Mouse (Mus musculus) liver, embryonic 11.5 days (tissue): Measurements from ENCODE around the gene Clstn2. TPM values are rescaled to one million over a fixed set of nuclear protein-coding genes. Genes with fewer than 3 reads are reported as not detected.
A peak's percentile ranks its signal among the peaks of the same experiment; 100 is the strongest.

Experiments used
- ATAC-seq: fragments of 200-750 bp; cut with Nextera tagmentation; replicated peaks from 2 replicates; pipeline ENCODE4 v1.8.0; 2017; ENCODE audit warnings: moderate number of reproducible peaks, mild to moderate bottlenecking, moderate TSS enrichment, moderate library complexity; ENCODE audit not compliant: low FRiP score
- DNase-seq: peaks from one replicate; pipeline ENCODE4 v3.0.0-alpha.2; 2017; ENCODE audit warnings: low spot score
- H3K27ac ChIP-seq: fragments of 300-500 bp; sonication (generic); 2 replicates; pipeline ENCODE4 v1.5.1; 2014; ENCODE audit warnings: mild to moderate bottlenecking, low read depth, low read length, control low read depth
- H3K27me3 ChIP-seq: fragments of 300-500 bp; sonication (generic); replicated peaks from 2 replicates; pipeline ENCODE4 v1.6.1; 2014; ENCODE audit warnings: low read length, mixed read lengths; ENCODE audit not compliant: control insufficient read depth, insufficient read depth
- H3K36me3 ChIP-seq: fragments of 300-500 bp; sonication (generic); 2 replicates; pipeline ENCODE4 v1.6.1; 2014; ENCODE audit warnings: mild to moderate bottlenecking, low read length, moderate library complexity, mixed read lengths; ENCODE audit not compliant: control insufficient read depth, insufficient read depth
- H3K4me1 ChIP-seq: fragments of 300-500 bp; sonication (generic); replicated peaks from 2 replicates; pipeline ENCODE4 v1.6.1; 2014; ENCODE audit warnings: low read length, mixed read lengths; ENCODE audit not compliant: control insufficient read depth, insufficient read depth
- H3K4me2 ChIP-seq: fragments of 300-500 bp; sonication (generic); 2 replicates; pipeline ENCODE4 v1.6.1; 2014; ENCODE audit warnings: mild to moderate bottlenecking, control low read depth, moderate library complexity
- H3K4me3 ChIP-seq: fragments of 300-500 bp; sonication (generic); 2 replicates; pipeline ENCODE4 v1.5.1; 2014; ENCODE audit warnings: low read depth, low read length, control low read depth
- H3K9ac ChIP-seq: fragments of 300-500 bp; sonication (generic); 2 replicates; pipeline ENCODE4 v1.6.1; 2014; ENCODE audit warnings: low read depth, low read length, control low read depth
- H3K9me3 ChIP-seq: fragments of 300-500 bp; sonication (generic); 2 replicates; pipeline ENCODE4 v1.6.1; 2016; ENCODE audit warnings: low read length, inconsistent platforms, mixed read lengths; ENCODE audit not compliant: control insufficient read depth
- WGBS: fragments of 180-500 bp; shearing (Covaris S2); extraction: QIAGEN DNeasy Blood & Tissue Kit; methylation state at CpG from one replicate; pipeline ENCODE4 v1.1.7; 2014; 5-methylcytosine and 5-hydroxymethylcytosine counted together
- polyA plus RNA-seq: library from polyadenylated mRNA; unstranded; fragments of >200 nt; fragmentation: Nextera tagmentation; extraction: Ambion mirVana; gene quantifications from 2 replicates; pipeline ENCODE4 v1.2.1, GENCODE M21; 2014

Gene Clstn2
- polyA plus RNA-seq, 1 experiment from 2014 or later: 1.2 TPM

DNA sequence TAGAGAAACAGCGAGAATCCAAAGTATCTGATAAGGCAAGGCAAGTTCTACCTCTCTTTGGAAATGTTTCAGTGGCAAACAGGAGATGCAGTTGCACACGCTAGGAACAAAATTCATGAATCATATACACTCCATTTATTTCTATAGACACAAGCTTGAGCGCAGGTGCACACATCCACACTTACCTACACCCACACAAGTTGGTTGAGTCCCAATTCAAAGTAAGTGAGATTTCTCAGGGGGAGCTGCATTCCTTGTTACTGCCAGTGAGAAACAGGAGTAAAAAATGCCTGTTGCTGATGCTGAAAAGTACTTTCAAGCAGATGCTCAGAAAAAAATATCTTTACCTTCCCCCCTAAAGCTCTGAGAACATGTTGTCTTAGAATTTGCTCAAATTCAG, 149.6 kb downstream of the Clstn2 start:
- WGBS: 80% methylated on average over 3 of the region's 3 CpGs
- Histone ChIP-seq H3K36me3 (no peaks in the 10 kb centered on the region), H3K27me3 (no peaks in the 10 kb centered on the region), H3K4me1 (no peaks in the 10 kb centered on the region), H3K9me3 (no peaks in the 10 kb centered on the region), H3K4me3 (no peak overlapping the region), H3K4me2 (no peak overlapping the region), H3K9ac (no peak overlapping the region), H3K27ac (no peak overlapping the region)
- ATAC-seq (no peak), DNase-seq (no peak)

DNA sequence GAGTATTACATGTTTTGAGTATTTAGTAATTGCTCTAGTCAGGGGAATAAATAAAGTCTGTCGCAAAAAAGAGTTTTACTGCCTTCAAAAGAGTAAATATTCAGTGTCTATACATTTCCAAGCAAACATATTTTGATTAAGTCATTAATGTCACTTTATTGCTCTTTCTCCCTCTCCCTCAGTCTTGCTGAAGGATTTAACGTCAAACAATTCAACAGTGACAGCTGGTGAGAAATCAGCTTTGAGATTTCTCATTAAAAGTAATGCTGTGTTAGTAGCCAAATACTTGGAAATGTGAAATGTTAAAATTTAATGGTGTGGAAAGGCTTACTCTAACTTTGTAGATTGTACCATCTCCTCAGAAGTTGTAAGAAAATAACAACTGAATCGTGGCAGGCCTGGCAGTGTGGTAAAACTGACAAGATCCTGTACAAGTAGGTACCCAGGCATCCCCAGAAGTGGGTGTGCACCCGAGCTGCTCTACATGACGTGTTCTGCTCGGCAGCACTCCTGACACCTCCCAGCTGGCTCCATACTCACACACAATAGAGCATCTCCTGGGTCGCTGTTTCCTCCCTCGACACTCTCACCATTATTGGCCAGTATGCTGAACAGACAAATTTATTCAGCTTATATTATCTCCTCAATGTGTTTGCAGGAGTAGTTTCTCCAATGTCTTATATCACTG, 165.8 kb downstream of the Clstn2 start:
- no peak for ATAC-seq
- Histone ChIP-seq H3K9me3 (no peaks in the 10 kb centered on the region), H3K36me3 (no peaks in the 10 kb centered on the region), H3K9ac (no peak overlapping the region), H3K27me3 (no peaks in the 10 kb centered on the region), H3K27ac (no peak overlapping the region), H3K4me2 (no peak overlapping the region), H3K4me1 (no peaks in the 10 kb centered on the region), H3K4me3 (no peak overlapping the region)
- 74% methylated on average over 8 of the region's 8 CpGs for WGBS
- no peak for DNase-seq

DNA sequence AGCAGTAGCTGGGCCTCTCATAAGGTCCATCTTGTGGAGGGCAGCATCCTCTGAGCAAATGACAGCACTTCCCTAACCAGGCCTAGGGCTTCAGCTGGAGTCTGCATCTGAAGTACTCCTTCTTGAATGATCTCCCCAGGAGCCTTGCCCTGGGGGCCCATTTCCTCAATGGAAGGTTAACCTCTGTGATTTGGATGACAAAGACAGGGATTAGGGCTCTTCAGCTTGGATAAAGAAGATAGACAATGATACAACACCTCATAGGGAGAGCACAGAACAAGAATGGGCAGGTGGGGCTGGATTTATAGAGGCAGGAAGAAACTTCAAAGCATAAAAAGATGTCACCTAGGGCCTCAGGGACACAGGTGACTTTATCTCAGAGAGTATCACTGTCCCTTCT, 180.1 kb downstream of the Clstn2 start:
- H3K36me3 ChIP-seq: no peaks in the 10 kb centered on the region
- H3K4me1 ChIP-seq: no peaks in the 10 kb centered on the region
- no peaks in the 10 kb centered on the region for H3K27me3 ChIP-seq
- DNase-seq (no peak), ATAC-seq (no peak)
- H3K4me3 ChIP-seq: no peak overlapping the region
- H3K27ac ChIP-seq: no peak overlapping the region
- H3K9me3 ChIP-seq: no peaks in the 10 kb centered on the region
- H3K4me2 ChIP-seq: no peak overlapping the region
- H3K9ac ChIP-seq: no peak overlapping the region

DNA sequence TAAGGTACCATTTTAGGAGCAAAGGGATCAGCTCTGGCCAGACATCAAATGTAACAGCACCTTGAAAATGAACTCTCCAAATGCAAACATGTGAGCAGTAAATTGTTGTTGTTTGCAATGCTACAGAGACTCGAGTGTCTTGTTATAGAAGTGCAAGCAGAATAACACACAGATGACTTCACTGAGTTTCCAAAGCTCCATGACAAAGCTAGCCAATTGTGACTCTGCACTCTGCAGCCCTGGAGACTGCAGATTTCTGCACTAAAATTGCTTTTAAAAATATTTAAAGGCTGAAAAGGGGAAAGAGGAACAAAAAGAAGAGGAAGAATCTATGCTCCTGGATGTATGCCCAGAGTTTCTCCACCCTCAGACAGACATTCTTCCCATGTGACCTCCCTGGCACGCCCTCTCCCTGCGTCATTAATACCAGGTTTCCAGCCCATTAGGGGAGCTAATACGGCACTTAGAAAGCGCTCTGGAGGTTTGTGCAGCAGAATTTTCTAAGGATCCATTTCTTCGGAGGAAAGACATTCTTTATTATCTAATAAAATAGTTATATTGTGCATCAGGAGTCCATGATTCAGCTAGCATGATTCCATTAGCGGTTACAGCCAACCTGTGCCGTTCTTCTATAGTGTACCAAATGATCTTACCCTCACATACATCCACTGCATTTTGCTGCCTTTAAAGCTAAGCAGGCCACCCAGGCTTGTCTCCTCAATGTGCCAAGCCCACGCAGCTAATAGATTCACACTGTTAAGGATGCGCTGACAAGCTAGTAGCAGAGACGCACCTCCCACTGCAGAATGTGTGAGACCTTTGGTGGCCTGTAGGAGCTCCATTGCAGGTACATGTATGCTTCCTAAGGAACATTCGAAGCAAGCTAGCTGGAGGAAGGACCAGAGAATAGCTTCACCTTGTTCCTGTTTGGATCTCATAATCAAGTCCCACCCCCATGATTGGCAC, 184.8 kb downstream of the Clstn2 start:
- 76% methylated on average over 12 of the region's 12 CpGs for WGBS
- Histone ChIP-seq H3K9ac (no peak overlapping the region), H3K36me3 (no peaks in the 10 kb centered on the region), H3K4me1 (no peaks in the 10 kb centered on the region), H3K9me3 (no peaks in the 10 kb centered on the region), H3K4me3 (no peak overlapping the region), H3K4me2 (no peak overlapping the region), H3K27ac (no peak overlapping the region), H3K27me3 (no peaks in the 10 kb centered on the region)
- DNase-seq: no peak
- ATAC-seq: no peak

DNA sequence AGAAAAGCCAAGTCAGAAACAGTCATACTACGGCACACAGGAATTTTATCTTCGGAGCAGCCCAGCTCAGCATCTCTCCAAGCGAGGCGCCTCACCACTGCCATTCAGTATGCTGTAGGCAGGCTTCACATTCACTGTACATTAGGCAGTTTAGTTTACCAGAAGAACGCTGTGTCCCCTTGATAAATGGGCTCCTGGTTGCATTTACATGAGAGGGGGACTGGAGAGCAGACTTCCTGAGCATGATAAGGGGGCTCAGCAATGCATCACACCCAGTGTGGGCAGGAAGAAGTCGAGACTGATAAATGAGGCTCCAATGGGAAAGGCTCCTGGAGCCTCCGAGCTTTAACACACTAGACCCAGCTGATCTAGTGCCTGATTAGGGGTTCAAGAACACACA, 190.9 kb downstream of the Clstn2 start:
- Histone ChIP-seq H3K9me3 (no peaks in the 10 kb centered on the region), H3K27me3 (no peaks in the 10 kb centered on the region)
- peak; percentile 38 for DNase-seq

DNA sequence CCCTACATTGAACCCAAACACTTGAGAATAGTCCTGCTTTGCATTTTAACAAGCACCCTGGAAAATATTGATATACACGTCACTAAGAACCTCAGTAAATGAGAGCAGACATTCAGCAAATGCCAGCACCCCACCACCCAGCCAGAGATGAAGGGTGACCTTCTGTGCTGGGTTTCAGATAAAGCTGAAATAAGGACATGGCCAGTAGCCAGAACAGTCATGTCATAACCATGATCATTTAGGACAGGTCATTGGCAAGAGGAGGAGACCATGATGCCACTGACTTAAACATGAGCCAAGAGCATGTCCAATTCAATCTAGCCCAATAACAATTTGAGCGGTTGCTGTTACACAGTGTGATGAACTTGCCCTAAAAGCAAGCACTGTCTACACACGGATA, 201.8 kb downstream of the Clstn2 start:
- ATAC-seq (no peak), DNase-seq (no peak)
- H3K9ac ChIP-seq: no peak overlapping the region
- no peak overlapping the region for H3K27ac ChIP-seq
- no peaks in the 10 kb centered on the region for H3K4me1 ChIP-seq
- no peaks in the 10 kb centered on the region for H3K36me3 ChIP-seq
- H3K9me3 ChIP-seq: no peaks in the 10 kb centered on the region
- H3K27me3 ChIP-seq: no peaks in the 10 kb centered on the region
- H3K4me2 ChIP-seq: no peak overlapping the region
- WGBS: 79% methylated on average over 3 of the region's 3 CpGs
- no peak overlapping the region for H3K4me3 ChIP-seq

More for the DNA sequence above, 190.9 kb downstream of the Clstn2 start:
- Histone ChIP-seq H3K36me3 (no peaks in the 10 kb centered on the region), H3K9ac (no peak overlapping the region), H3K4me3 (no peak overlapping the region), H3K4me2 (peak overlapping the region; percentile 5; the same call in 1 of the 2 replicates), H3K27ac (peak overlapping the region; percentile 43; the same call in 1 of the 2 replicates), H3K4me1 (0 out of 2 replicates have a peak, but pooled peaks cover 3% of the 10 kb centered on the region)
- 23% methylated on average over 7 of the region's 7 CpGs for WGBS
- ATAC-seq: peak; percentile 96

DNA sequence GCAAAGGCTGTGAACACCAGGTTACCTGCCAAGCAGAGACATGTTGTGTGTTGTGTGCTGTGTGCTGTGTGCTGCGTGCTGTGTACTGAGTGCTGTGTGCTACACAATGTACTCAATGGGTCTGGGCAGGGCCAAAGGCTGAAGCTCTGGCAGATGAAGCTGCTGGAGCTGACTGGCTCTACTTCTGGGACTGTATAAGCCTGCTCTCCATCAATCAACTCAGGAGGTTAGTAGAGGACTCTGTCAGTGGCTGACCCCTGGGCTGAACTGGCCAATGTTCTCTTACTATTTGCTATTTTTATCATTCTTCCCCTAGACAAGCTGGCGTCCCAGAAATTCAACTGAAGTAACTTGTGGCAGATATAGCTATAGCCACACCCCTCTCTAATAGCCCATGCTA, 203.1 kb downstream of the Clstn2 start:
- no peaks in the 10 kb centered on the region for H3K36me3 ChIP-seq
- no peak overlapping the region for H3K4me3 ChIP-seq
- no peaks in the 10 kb centered on the region for H3K4me1 ChIP-seq
- H3K27ac ChIP-seq: no peak overlapping the region
- WGBS: 51% methylated on average over 2 of the region's 2 CpGs
- ATAC-seq: no peak
- no peak for DNase-seq
- no peak overlapping the region for H3K9ac ChIP-seq
- H3K27me3 ChIP-seq: no peaks in the 10 kb centered on the region
- H3K4me2 ChIP-seq: no peak overlapping the region
- no peaks in the 10 kb centered on the region for H3K9me3 ChIP-seq

DNA sequence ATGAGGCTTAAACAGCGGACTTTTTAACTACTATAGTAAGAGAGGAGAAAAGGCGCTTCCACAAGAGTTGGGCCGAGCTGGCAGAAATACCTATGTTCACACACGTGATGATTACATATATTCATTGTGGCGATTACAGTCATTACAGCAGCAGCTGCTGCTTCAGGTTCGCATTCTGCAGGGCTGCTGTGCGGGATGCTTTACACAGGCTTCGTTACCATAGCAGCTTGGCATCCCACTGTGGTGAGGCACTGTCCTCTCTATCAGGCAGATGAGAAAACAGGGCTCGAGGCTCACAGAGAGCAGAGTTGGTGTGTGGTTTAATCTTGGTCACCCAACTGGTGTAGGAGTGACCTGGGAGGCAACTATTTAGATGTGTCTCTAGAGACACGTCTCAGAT, 205.3 kb downstream of the Clstn2 start:
- 78% methylated on average over 10 of the region's 10 CpGs for WGBS
- no peak for ATAC-seq
- no peaks in the 10 kb centered on the region for H3K27me3 ChIP-seq
- no peaks in the 10 kb centered on the region for H3K9me3 ChIP-seq
- H3K4me3 ChIP-seq: no peak overlapping the region
- DNase-seq: no peak
- no peaks in the 10 kb centered on the region for H3K4me1 ChIP-seq
- H3K9ac ChIP-seq: no peak overlapping the region
- H3K36me3 ChIP-seq: no peaks in the 10 kb centered on the region
- no peak overlapping the region for H3K4me2 ChIP-seq
- H3K27ac ChIP-seq: no peak overlapping the region
